Mouse (Mus musculus) myocyte (in vitro differentiated cells): Measurements from ENCODE around the gene Znrd1as.

ENCODE experiments used
- CEBPB ChIP-seq: IDR thresholded peaks from 2 replicates; pipeline ENCODE4 v1.6.1; 2011; ENCODE audit warnings: mild to moderate bottlenecking, moderate library complexity; ENCODE audit not compliant: poor library complexity, insufficient read depth, severe bottlenecking
- E2F4 ChIP-seq: IDR thresholded peaks from one replicate; pipeline ENCODE4 v1.6.1; 2011; ENCODE audit warnings: mild to moderate bottlenecking, control low read depth, moderate library complexity; ENCODE audit not compliant: insufficient read depth
- MAX ChIP-seq: IDR thresholded peaks from one replicate; pipeline ENCODE4 v1.6.1; 2011; ENCODE audit warnings: low read depth, mild to moderate bottlenecking, control low read depth
- MYOD1 ChIP-seq, 3 experiments: IDR thresholded peaks; one replicate each; pipeline ENCODE4 v1.6.1; 2011; ENCODE audit warnings: control low read depth in 2 of 3, low read depth in 2 of 3, mild to moderate bottlenecking in 2 of 3, moderate library complexity in 1 of 3; ENCODE audit not compliant: insufficient read length in 2 of 3, control insufficient read depth in 1 of 3
- MYOG ChIP-seq, 3 experiments: IDR thresholded peaks; one replicate each; pipeline ENCODE4 v1.6.1; 2011; ENCODE audit warnings: control low read depth in 2 of 3, low read depth in 2 of 3, mild to moderate bottlenecking in 2 of 3; ENCODE audit not compliant: insufficient read length in 2 of 3, control insufficient read depth in 1 of 3, insufficient read depth in 1 of 3
- POLR2A ChIP-seq: IDR thresholded peaks from one replicate; pipeline ENCODE4 v1.6.1; 2011; ENCODE audit warnings: low read depth, mild to moderate bottlenecking, control low read depth, moderate library complexity; ENCODE audit not compliant: insufficient read length
- POLR2AphosphoS2 ChIP-seq: IDR thresholded peaks from one replicate; pipeline ENCODE4 v1.6.1; 2011; ENCODE audit warnings: low read depth, control low read depth; ENCODE audit not compliant: insufficient read length
- REST ChIP-seq: IDR thresholded peaks from one replicate; pipeline ENCODE4 v1.6.1; 2011; ENCODE audit warnings: mild to moderate bottlenecking, control low read depth, moderate library complexity; ENCODE audit not compliant: insufficient read depth, insufficient read length
- SRF ChIP-seq: IDR thresholded peaks from one replicate; pipeline ENCODE4 v1.6.1; 2011; ENCODE audit warnings: low read depth; ENCODE audit not compliant: control insufficient read depth, insufficient read length
- TCF12 ChIP-seq: IDR thresholded peaks from one replicate; pipeline ENCODE4 v1.6.1; 2011; ENCODE audit warnings: mild to moderate bottlenecking, control low read depth; ENCODE audit not compliant: poor library complexity, insufficient read depth, severe bottlenecking
- TCF3 ChIP-seq: IDR thresholded peaks from one replicate; pipeline ENCODE4 v1.6.1; 2011; ENCODE audit warnings: low read depth, control low read depth; ENCODE audit not compliant: insufficient read length
- USF1 ChIP-seq: IDR thresholded peaks from one replicate; pipeline ENCODE4 v1.6.1; 2011; ENCODE audit warnings: low read depth, mild to moderate bottlenecking, control low read depth, moderate library complexity

GRCm38 (mm10) chr17:36922715-36923114, 35.7 kb upstream of the Znrd1as start:
- TF ChIP-seq TCF12 (no peak), POLR2A (no peak), SRF (no peak), POLR2AphosphoS2 (no peak), USF1 (no peak), E2F4 (no peak), MYOD1 (IDR thresholded peaks at IDR 0.05; ENCODE audit: control insufficient read depth in 1 of 3, insufficient read length in 2 of 3, low read depth in 2 of 3) (no peak), CEBPB (no peak), TCF3 (no peak), MYOG (IDR thresholded peaks at IDR 0.05; ENCODE audit: control insufficient read depth in 1 of 3, insufficient read depth in 1 of 3, insufficient read length in 2 of 3, low read depth in 2 of 3) (no peak), REST (no peak), MAX (no peak)
